Mouse (Mus musculus) embryonic facial prominence, embryonic 14.5 days (tissue): ENCODE results near the gene Zcrb1. TPM values are rescaled to one million over a fixed set of nuclear protein-coding genes. Genes with fewer than 3 reads are reported as not detected.

Source experiments
- ATAC-seq: fragments of 200-750 bp; cut with Nextera tagmentation; 2 replicates; pipeline ENCODE4 v1.8.0; 2017; ENCODE audit warnings: low read depth, moderate number of reproducible peaks, moderate TSS enrichment
- DNase-seq: peaks from one replicate; pipeline ENCODE4 v3.0.0-alpha.2; 2015; ENCODE audit warnings: low spot score
- H3K27ac ChIP-seq: fragments of 300-500 bp; sonication (generic); replicated peaks from 2 replicates; pipeline ENCODE4 v1.5.1; 2014; ENCODE audit warnings: low read depth, mild to moderate bottlenecking, low read length, moderate library complexity
- H3K27me3 ChIP-seq: fragments of 300-500 bp; sonication (generic); replicated peaks from 2 replicates; pipeline ENCODE4 v1.6.1; 2014; ENCODE audit warnings: low read length; ENCODE audit not compliant: control insufficient read depth, insufficient read depth
- H3K36me3 ChIP-seq: fragments of 300-500 bp; sonication (generic); 2 replicates; pipeline ENCODE4 v1.6.1; 2014; ENCODE audit warnings: low read length, mixed read lengths; ENCODE audit not compliant: control insufficient read depth, insufficient read depth
- H3K4me1 ChIP-seq: fragments of 300-500 bp; sonication (generic); 2 replicates; pipeline ENCODE4 v1.6.1; 2014; ENCODE audit warnings: antibody characterized with exemption, low read length; ENCODE audit not compliant: control insufficient read depth, insufficient read depth
- H3K4me2 ChIP-seq: fragments of 300-500 bp; sonication (generic); 2 replicates; pipeline ENCODE4 v1.6.1; 2014; ENCODE audit warnings: low read depth, mild to moderate bottlenecking, low read length, moderate library complexity, mixed read lengths
- H3K4me3 ChIP-seq: fragments of 300-500 bp; sonication (generic); 2 replicates; pipeline ENCODE4 v1.5.1; 2014; ENCODE audit warnings: low read depth, mild to moderate bottlenecking, low read length
- H3K9ac ChIP-seq: fragments of 300-500 bp; sonication (generic); 2 replicates; pipeline ENCODE4 v1.6.1; 2014; ENCODE audit warnings: low read depth, mild to moderate bottlenecking, low read length, moderate library complexity, mixed read lengths
- H3K9me3 ChIP-seq: fragments of 300-500 bp; sonication (generic); 2 replicates; pipeline ENCODE4 v1.6.1; 2016; ENCODE audit warnings: low read length; ENCODE audit not compliant: control insufficient read depth
- WGBS: fragments of 180-500 bp; shearing (Covaris S2); extraction: QIAGEN DNeasy Blood & Tissue Kit; methylation state at CpG from one replicate; pipeline ENCODE4 v1.1.7; 2014; 5-methylcytosine and 5-hydroxymethylcytosine counted together
- polyA plus RNA-seq: library from polyadenylated mRNA; unstranded; fragments of >200 nt; fragmentation: Nextera tagmentation; extraction: Ambion mirVana; gene quantifications from 2 replicates; pipeline ENCODE4 v1.2.1, GENCODE M21; 2014

Zcrb1 gene
- polyA plus RNA-seq, 1 experiment from 2014 or later = 112 TPM

GRCm38 (mm10) chr15:93416300-93416699 lies 18.2 kb upstream of the Zcrb1 start:
- Histone ChIP-seq H3K9me3 (no peaks in the 10 kb centered on the region), H3K4me3 (no peak overlapping the region), H3K27me3 (no peaks in the 10 kb centered on the region), H3K27ac (no peak overlapping the region), H3K9ac (no peak overlapping the region), H3K4me1 (no peaks in the 10 kb centered on the region), H3K36me3 (peaks cover 26% of the 10 kb centered on the region), H3K4me2 (no peak overlapping the region)
- DNase-seq (no peak), ATAC-seq (no peak)
- 84% methylated on average over 6 of the region's 6 CpGs for WGBS

GRCm38 (mm10) chr15:93414456-93414855 lies 16.3 kb upstream of the Zcrb1 start:
- 91% methylated on average over 9 of the region's 9 CpGs for WGBS
- no peak overlapping the region for H3K4me3 ChIP-seq
- no peak for DNase-seq
- no peak overlapping the region for H3K9ac ChIP-seq
- H3K36me3 ChIP-seq = peaks cover 26% of the 10 kb centered on the region; the same call in 1 of the 2 replicates
- ATAC-seq = no peak
- H3K27me3 ChIP-seq = no peaks in the 10 kb centered on the region
- H3K4me1 ChIP-seq = no peaks in the 10 kb centered on the region
- H3K9me3 ChIP-seq = no peaks in the 10 kb centered on the region
- no peak overlapping the region for H3K27ac ChIP-seq
- no peak overlapping the region for H3K4me2 ChIP-seq

- WGBS = 95% methylated on average over 3 of the region's 3 CpGs
- H3K36me3 ChIP-seq = peaks cover 26% of the 10 kb centered on the region; the same call in 1 of the 2 replicates
- no peaks in the 10 kb centered on the region for H3K9me3 ChIP-seq
- H3K4me2 ChIP-seq = no peak overlapping the region
- ATAC-seq (no peak), DNase-seq (no peak)
- H3K27me3 ChIP-seq = no peaks in the 10 kb centered on the region
- no peak overlapping the region for H3K9ac ChIP-seq
- H3K4me3 ChIP-seq = no peak overlapping the region
- no peaks in the 10 kb centered on the region for H3K4me1 ChIP-seq
- H3K27ac ChIP-seq = no peak overlapping the region
Measured at GRCm38 (mm10) chr15:93412445-93412844, 14.3 kb upstream of the Zcrb1 start.

- H3K36me3 ChIP-seq = peaks cover 10% of the 10 kb centered on the region; the same call in 1 of the 2 replicates
- no peak for DNase-seq
- no peaks in the 10 kb centered on the region for H3K9me3 ChIP-seq
- H3K4me2 ChIP-seq = no peak overlapping the region
- 92% methylated on average over 5 of the region's 5 CpGs for WGBS
- no peak overlapping the region for H3K27ac ChIP-seq
- ATAC-seq = no peak
- H3K9ac ChIP-seq = no peak overlapping the region
- no peak overlapping the region for H3K4me3 ChIP-seq
- H3K4me1 ChIP-seq = no peaks in the 10 kb centered on the region
- no peaks in the 10 kb centered on the region for H3K27me3 ChIP-seq
Measured at GRCm38 (mm10) chr15:93406492-93406891, 8.4 kb upstream of the Zcrb1 start.

GRCm38 (mm10) chr15:93405446-93405986 lies 7.4 kb upstream of the Zcrb1 start:
- no peak overlapping the region for H3K27ac ChIP-seq
- ATAC-seq (no peak), DNase-seq (no peak)
- H3K9ac ChIP-seq = no peak overlapping the region
- H3K9me3 ChIP-seq = no peaks in the 10 kb centered on the region
- no peaks in the 10 kb centered on the region for H3K27me3 ChIP-seq
- 91% methylated on average over 7 of the region's 7 CpGs for WGBS
- 0 out of 2 replicates have a peak, but pooled peaks cover under 1% of the 10 kb centered on the region for H3K36me3 ChIP-seq
- no peaks in the 10 kb centered on the region for H3K4me1 ChIP-seq
- H3K4me3 ChIP-seq = no peak overlapping the region
- no peak overlapping the region for H3K4me2 ChIP-seq

GRCm38 (mm10) chr15:93404849-93405248 lies 6.7 kb upstream of the Zcrb1 start:
- no peak overlapping the region for H3K27ac ChIP-seq
- no peaks in the 10 kb centered on the region for H3K36me3 ChIP-seq
- H3K4me3 ChIP-seq = no peak overlapping the region
- H3K4me2 ChIP-seq = no peak overlapping the region
- H3K27me3 ChIP-seq = no peaks in the 10 kb centered on the region
- H3K9me3 ChIP-seq = no peaks in the 10 kb centered on the region
- H3K4me1 ChIP-seq = peaks cover 4% of the 10 kb centered on the region; the same call in 1 of the 2 replicates
- ATAC-seq (no peak), DNase-seq (no peak)
- H3K9ac ChIP-seq = no peak overlapping the region

GRCm38 (mm10) chr15:93402730-93403129 lies 4.6 kb upstream of the Zcrb1 start:
- no peak for ATAC-seq

GRCm38 (mm10) chr15:93401446-93401845 lies 3.3 kb upstream of the Zcrb1 start:
- Histone ChIP-seq H3K9ac (no peak overlapping the region), H3K27me3 (no peaks in the 10 kb centered on the region), H3K4me1 (peaks cover 20% of the 10 kb centered on the region; the same call in 1 of the 2 replicates), H3K36me3 (no peaks in the 10 kb centered on the region), H3K9me3 (no peaks in the 10 kb centered on the region), H3K4me3 (no peak overlapping the region), H3K27ac (no peak overlapping the region), H3K4me2 (no peak overlapping the region)
- WGBS = 69% methylated on average over 4 of the region's 4 CpGs
- no peak for DNase-seq
- ATAC-seq = no peak

More at GRCm38 (mm10) chr15:93402730-93403129, 4.6 kb upstream of the Zcrb1 start:
- no peak overlapping the region for H3K4me3 ChIP-seq
- no peak overlapping the region for H3K27ac ChIP-seq
- no peak overlapping the region for H3K9ac ChIP-seq
- whole genome bisulfite sequencing = 98% methylated on average over 2 of the region's 2 CpGs
- H3K4me1 ChIP-seq = peaks cover 11% of the 10 kb centered on the region; the same call in 1 of the 2 replicates
- no peaks in the 10 kb centered on the region for H3K36me3 ChIP-seq
- DNase-seq = no peak
- no peaks in the 10 kb centered on the region for H3K27me3 ChIP-seq
- H3K9me3 ChIP-seq = no peaks in the 10 kb centered on the region
- no peak overlapping the region for H3K4me2 ChIP-seq
